Mouse (Mus musculus): ENCODE measurements around the gene Msrb3. TPM values are rescaled to one million over a fixed set of nuclear protein-coding genes. Genes with fewer than 3 reads are reported as not detected.

The Msrb3 gene
- total and polyA plus RNA-seq, 3 experiments = not detected

DNA sequence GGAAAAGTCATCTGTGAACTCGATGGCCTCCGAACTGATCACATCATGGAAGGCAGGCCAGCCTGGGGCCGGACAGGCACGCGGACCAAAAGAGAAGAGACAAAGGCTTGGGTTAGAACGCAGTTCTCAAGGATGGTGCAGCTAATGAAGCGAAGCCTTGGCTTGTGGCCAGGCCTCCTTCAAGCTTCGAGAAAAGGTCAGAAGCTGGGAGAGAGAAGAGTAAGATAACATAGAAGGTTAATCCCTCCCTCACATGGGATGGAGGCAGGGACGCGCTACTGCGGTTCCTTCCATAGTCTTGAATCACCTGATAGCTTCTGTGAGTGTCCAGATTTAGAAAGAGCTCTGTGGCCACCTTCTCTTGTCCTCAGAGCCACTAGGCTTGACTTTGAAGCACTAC, 107.5 kb downstream of the Msrb3 start:
- in situ Hi-C loops (cut with MboI; ENCODE audit: low pct_ligation_motif_present, low pct_unique_long_range_greater_than_20kb, low sequenced_read_pairs) (no loop called here), dilution Hi-C loops (cut with MboI; ENCODE audit: extremely low pct_ligation_motif_present, extremely low pct_unique_long_range_greater_than_20kb, low sequenced_read_pairs) (no loop called here)
- H3K9ac ChIP-seq (ENCODE audit: insufficient read depth, low read depth) = no peak overlapping the region
- no peak for TF ChIP-seq USF2 (conservative IDR thresholded peaks at IDR 0.05; ENCODE audit: low read depth, low read length)
- TF ChIP-seq MAZ (IDR thresholded peaks at IDR 0.05; ENCODE audit: low read depth, low read length) = no peak
- TF ChIP-seq POLR2AphosphoS2 (IDR thresholded peaks at IDR 0.05; ENCODE audit: low read depth, low read length) = no peak
- TF ChIP-seq ZMIZ1 (IDR thresholded peaks at IDR 0.05; ENCODE audit: low read depth, low read length) = no peak
- no peak for TF ChIP-seq USF1 (IDR thresholded peaks at IDR 0.05; ENCODE audit: low read depth, low read length)
- no peak for TF ChIP-seq ZNF384 (IDR thresholded peaks at IDR 0.05; ENCODE audit: low read depth, low read length)
- TF ChIP-seq SMC3 (IDR thresholded peaks at IDR 0.05; ENCODE audit: low read depth, low read length) = no peak
- TF ChIP-seq RAD21 (IDR thresholded peaks at IDR 0.05; ENCODE audit: low read depth, low read length) = no peak
- no peak for TF ChIP-seq GABPA (IDR thresholded peaks at IDR 0.05; ENCODE audit: insufficient replicate concordance, low read depth, low read length)
- TF ChIP-seq MAFK (IDR thresholded peaks at IDR 0.05; ENCODE audit: insufficient replicate concordance, low read length) = no peak
- no peak for TF ChIP-seq ELF1 (IDR thresholded peaks at IDR 0.05; ENCODE audit: low read depth, low read length)
- no peak for TF ChIP-seq MAX (IDR thresholded peaks at IDR 0.05; ENCODE audit: low read length)
- no peaks in the 10 kb centered on the region for H3K27me3 ChIP-seq (replicated peaks)
- DNase-seq (ENCODE audit: extremely low read depth) = no peak
- H3K4me2 ChIP-seq (ENCODE audit: insufficient read depth, low read depth, poor library complexity, severe bottlenecking) = no peak overlapping the region
- no peaks in the 10 kb centered on the region for H3K79me2 ChIP-seq (replicated peaks; ENCODE audit: control insufficient read depth, extremely low read depth, insufficient read depth, poor library complexity, severe bottlenecking)
- peaks cover 66% of the 10 kb centered on the region for H3K9me3 ChIP-seq (replicated peaks; ENCODE audit: low read length)
- no peaks in the 10 kb centered on the region for H3K4me1 ChIP-seq (ENCODE audit: control insufficient read depth in 1 of 2, insufficient read depth in 2 of 2)
- H3K36me3 ChIP-seq (replicated peaks in 1 of 2; ENCODE audit: control insufficient read depth in 1 of 2, insufficient read depth in 1 of 2, low read length in 1 of 2) = no peaks in the 10 kb centered on the region
- no peak overlapping the region for H3K4me3 ChIP-seq (replicated peaks in 1 of 3; ENCODE audit: low read depth in 2 of 3, low read length in 2 of 3, poor library complexity in 1 of 3)
- no peak overlapping the region for H3K27ac ChIP-seq (ENCODE audit: insufficient read depth, low read depth)

DNA sequence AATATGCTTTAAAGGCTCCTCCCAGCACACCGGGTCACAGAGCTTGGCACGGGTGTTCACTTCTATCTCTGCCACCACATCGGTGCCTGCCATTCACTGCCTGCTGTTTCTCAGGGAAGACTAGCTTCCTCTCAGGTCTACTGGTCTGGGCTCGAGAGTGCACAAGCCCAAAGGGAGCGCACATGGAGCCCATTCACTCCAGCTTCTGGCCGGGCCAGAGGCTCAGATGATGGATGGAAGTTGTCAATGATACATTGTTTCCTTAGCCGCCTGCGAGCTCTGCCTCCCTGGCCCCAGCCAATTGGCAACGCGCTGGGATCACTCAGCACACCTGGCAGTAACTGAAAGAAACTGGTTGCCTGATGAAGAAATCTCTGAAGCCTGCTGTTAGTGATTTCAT, 111.7 kb downstream of the Msrb3 start:
- no peak overlapping the region for H3K4me3 ChIP-seq (replicated peaks in 1 of 3; ENCODE audit: low read depth in 2 of 3, low read length in 2 of 3, poor library complexity in 1 of 3)
- dilution Hi-C loops (cut with MboI; ENCODE audit: extremely low pct_ligation_motif_present, extremely low pct_unique_long_range_greater_than_20kb, low sequenced_read_pairs) = no loop called here
- no peak overlapping the region for H3K4me2 ChIP-seq (ENCODE audit: insufficient read depth, low read depth, poor library complexity, severe bottlenecking)
- H3K36me3 ChIP-seq (replicated peaks in 1 of 2; ENCODE audit: control insufficient read depth in 1 of 2, insufficient read depth in 1 of 2, low read length in 1 of 2) = no peaks in the 10 kb centered on the region
- no peaks in the 10 kb centered on the region for H3K27me3 ChIP-seq (replicated peaks)
- H3K27ac ChIP-seq (ENCODE audit: insufficient read depth, low read depth) = no peak overlapping the region
- H3K4me1 ChIP-seq (ENCODE audit: control insufficient read depth in 1 of 2, insufficient read depth in 2 of 2) = no peaks in the 10 kb centered on the region
- no peaks in the 10 kb centered on the region for H3K79me2 ChIP-seq (replicated peaks; ENCODE audit: control insufficient read depth, extremely low read depth, insufficient read depth, poor library complexity, severe bottlenecking)
- no peak for DNase-seq (ENCODE audit: extremely low read depth)
- TF ChIP-seq CTCF (conservative IDR thresholded peaks at IDR 0.05 in 1 of 2, IDR thresholded peaks at IDR 0.05 in 1 of 2; ENCODE audit: low read depth in 2 of 2, low read length in 2 of 2) (no peak), ZC3H11A (IDR thresholded peaks at IDR 0.05; ENCODE audit: low read depth, low read length) (no peak), ZNF384 (IDR thresholded peaks at IDR 0.05; ENCODE audit: low read depth, low read length) (no peak), SIN3A (IDR thresholded peaks at IDR 0.05; ENCODE audit: low read length) (no peak), KAT2A (IDR thresholded peaks at IDR 0.05; ENCODE audit: insufficient replicate concordance, low read length) (no peak), USF2 (conservative IDR thresholded peaks at IDR 0.05; ENCODE audit: low read depth, low read length) (no peak)
- in situ Hi-C loops (cut with MboI; ENCODE audit: low pct_ligation_motif_present, low pct_unique_long_range_greater_than_20kb, low sequenced_read_pairs) = no loop called here
- H3K9ac ChIP-seq (ENCODE audit: insufficient read depth, low read depth) = no peak overlapping the region
- peaks cover 81% of the 10 kb centered on the region for H3K9me3 ChIP-seq (replicated peaks; ENCODE audit: low read length)
